Mouse (Mus musculus): ENCODE measurements around the gene Olfr1013. TPM values are rescaled to one million over a fixed set of nuclear protein-coding genes. Genes with fewer than 3 reads are reported as not detected.

Gene Olfr1013
- total and polyA plus RNA-seq, 3 experiments = not detected

GRCm38 (mm10) chr2:85781717-85782116 is 14.8 kb downstream of the Olfr1013 start, which contains the start of gene Olfr1015:
Gene Olfr1015 (plus strand): TSS chr2:85782017.
- dilution Hi-C loops (cut with MboI; ENCODE audit: extremely low pct_ligation_motif_present, extremely low pct_unique_long_range_greater_than_20kb, low sequenced_read_pairs) = no loop called here

GRCm38 (mm10) chr2:85792331-85792730 is 25.4 kb downstream of the Olfr1013 start:
- in situ Hi-C loops (cut with MboI; ENCODE audit: low pct_ligation_motif_present, low pct_unique_long_range_greater_than_20kb, low sequenced_read_pairs) (no loop called here), dilution Hi-C loops (cut with MboI; ENCODE audit: extremely low pct_ligation_motif_present, extremely low pct_unique_long_range_greater_than_20kb, low sequenced_read_pairs) (no loop called here)
- H3K27ac ChIP-seq (ENCODE audit: insufficient read depth, low read depth) = no peak overlapping the region
- no peaks in the 10 kb centered on the region for H3K4me1 ChIP-seq (ENCODE audit: control insufficient read depth in 1 of 2, insufficient read depth in 2 of 2)
- H3K4me2 ChIP-seq (ENCODE audit: insufficient read depth, low read depth, poor library complexity, severe bottlenecking) = no peak overlapping the region
- no peaks in the 10 kb centered on the region for H3K27me3 ChIP-seq (replicated peaks)
- H3K9me3 ChIP-seq (replicated peaks; ENCODE audit: low read length) = peaks cover 18% of the 10 kb centered on the region
- no peaks in the 10 kb centered on the region for H3K36me3 ChIP-seq (replicated peaks in 1 of 2; ENCODE audit: control insufficient read depth in 1 of 2, insufficient read depth in 1 of 2, low read length in 1 of 2)
- TF ChIP-seq MAZ (IDR thresholded peaks at IDR 0.05; ENCODE audit: low read depth, low read length) = no peak
- no peak for TF ChIP-seq MYC (IDR thresholded peaks at IDR 0.05; ENCODE audit: low read depth, low read length)
- TF ChIP-seq ZC3H11A (IDR thresholded peaks at IDR 0.05; ENCODE audit: low read depth, low read length) = no peak
- H3K9ac ChIP-seq (ENCODE audit: insufficient read depth, low read depth) = no peak overlapping the region
- no peaks in the 10 kb centered on the region for H3K79me2 ChIP-seq (replicated peaks; ENCODE audit: control insufficient read depth, extremely low read depth, insufficient read depth, poor library complexity, severe bottlenecking)
- DNase-seq (ENCODE audit: extremely low read depth) = no peak
- H3K4me3 ChIP-seq (replicated peaks in 1 of 3; ENCODE audit: low read depth in 2 of 3, low read length in 2 of 3, poor library complexity in 1 of 3) = no peak overlapping the region

More at GRCm38 (mm10) chr2:85781717-85782116, 14.8 kb downstream of the Olfr1013 start, which contains the start of gene Olfr1015:
- Histone ChIP-seq H3K27me3 (replicated peaks) (no peaks in the 10 kb centered on the region), H3K4me2 (ENCODE audit: insufficient read depth, low read depth, poor library complexity, severe bottlenecking) (no peak within 1 kb of the TSS), H3K4me1 (ENCODE audit: control insufficient read depth in 1 of 2, insufficient read depth in 2 of 2) (no peaks in the 10 kb centered on the region), H3K79me2 (replicated peaks; ENCODE audit: control insufficient read depth, extremely low read depth, insufficient read depth, poor library complexity, severe bottlenecking) (no peaks in the 10 kb centered on the region), H3K27ac (ENCODE audit: insufficient read depth, low read depth) (no peak within 1 kb of the TSS), H3K9ac (ENCODE audit: insufficient read depth, low read depth) (no peak within 1 kb of the TSS), H3K4me3 (replicated peaks in 1 of 3; ENCODE audit: low read depth in 2 of 3, low read length in 2 of 3, poor library complexity in 1 of 3) (no peak within 1 kb of the TSS), H3K9me3 (replicated peaks; ENCODE audit: low read length) (peaks cover 12% of the 10 kb centered on the region), H3K36me3 (replicated peaks in 1 of 2; ENCODE audit: control insufficient read depth in 1 of 2, insufficient read depth in 1 of 2, low read length in 1 of 2) (no peaks in the 10 kb centered on the region)
- no peak for DNase-seq (ENCODE audit: extremely low read depth)
- TF ChIP-seq TCF12 (IDR thresholded peaks at IDR 0.05; ENCODE audit: low read depth, low read length) (no peak), JUN (IDR thresholded peaks at IDR 0.05; ENCODE audit: insufficient read depth, low read depth, low read length) (no peak)
- in situ Hi-C loops (cut with MboI; ENCODE audit: low pct_ligation_motif_present, low pct_unique_long_range_greater_than_20kb, low sequenced_read_pairs) = no loop called here

GRCm38 (mm10) chr2:85802444-85802843 is 35.5 kb downstream of the Olfr1013 start, which contains the start of gene Olfr1016:
Gene Olfr1016 (minus strand): TSS chr2:85802544.
- Histone ChIP-seq H3K9ac (ENCODE audit: insufficient read depth, low read depth) (no peak within 1 kb of the TSS), H3K27me3 (replicated peaks) (no peaks in the 10 kb centered on the region), H3K4me2 (ENCODE audit: insufficient read depth, low read depth, poor library complexity, severe bottlenecking) (no peak within 1 kb of the TSS), H3K27ac (ENCODE audit: insufficient read depth, low read depth) (no peak within 1 kb of the TSS), H3K36me3 (replicated peaks in 1 of 2; ENCODE audit: control insufficient read depth in 1 of 2, insufficient read depth in 1 of 2, low read length in 1 of 2) (no peaks in the 10 kb centered on the region), H3K79me2 (replicated peaks; ENCODE audit: control insufficient read depth, extremely low read depth, insufficient read depth, poor library complexity, severe bottlenecking) (no peaks in the 10 kb centered on the region), H3K9me3 (replicated peaks; ENCODE audit: low read length) (peaks cover 15% of the 10 kb centered on the region), H3K4me3 (replicated peaks in 1 of 3; ENCODE audit: low read depth in 2 of 3, low read length in 2 of 3, poor library complexity in 1 of 3) (no peak within 1 kb of the TSS), H3K4me1 (ENCODE audit: control insufficient read depth in 1 of 2, insufficient read depth in 2 of 2) (no peaks in the 10 kb centered on the region)
- TF ChIP-seq SMC3 (IDR thresholded peaks at IDR 0.05; ENCODE audit: low read depth, low read length) = no peak
- dilution Hi-C loops (cut with MboI; ENCODE audit: extremely low pct_ligation_motif_present, extremely low pct_unique_long_range_greater_than_20kb, low sequenced_read_pairs) = no loop called here
- in situ Hi-C loops (cut with MboI; ENCODE audit: low pct_ligation_motif_present, low pct_unique_long_range_greater_than_20kb, low sequenced_read_pairs) = no loop called here
- no peak for DNase-seq (ENCODE audit: extremely low read depth)

- H3K4me3 ChIP-seq (replicated peaks in 1 of 3; ENCODE audit: low read depth in 2 of 3, low read length in 2 of 3, poor library complexity in 1 of 3) = no peak overlapping the region
- dilution Hi-C loops (cut with MboI; ENCODE audit: extremely low pct_ligation_motif_present, extremely low pct_unique_long_range_greater_than_20kb, low sequenced_read_pairs) (no loop called here), in situ Hi-C loops (cut with MboI; ENCODE audit: low pct_ligation_motif_present, low pct_unique_long_range_greater_than_20kb, low sequenced_read_pairs) (no loop called here)
- H3K9ac ChIP-seq (ENCODE audit: insufficient read depth, low read depth) = no peak overlapping the region
- no peak overlapping the region for H3K4me2 ChIP-seq (ENCODE audit: insufficient read depth, low read depth, poor library complexity, severe bottlenecking)
- no peaks in the 10 kb centered on the region for H3K36me3 ChIP-seq (replicated peaks in 1 of 2; ENCODE audit: control insufficient read depth in 1 of 2, insufficient read depth in 1 of 2, low read length in 1 of 2)
- H3K27ac ChIP-seq (ENCODE audit: insufficient read depth, low read depth) = no peak overlapping the region
- H3K9me3 ChIP-seq (replicated peaks; ENCODE audit: low read length) = peaks cover 18% of the 10 kb centered on the region
- H3K79me2 ChIP-seq (replicated peaks; ENCODE audit: control insufficient read depth, extremely low read depth, insufficient read depth, poor library complexity, severe bottlenecking) = no peaks in the 10 kb centered on the region
- DNase-seq (ENCODE audit: extremely low read depth) = no peak
- H3K27me3 ChIP-seq (replicated peaks) = no peaks in the 10 kb centered on the region
- no peak for TF ChIP-seq GABPA (IDR thresholded peaks at IDR 0.05; ENCODE audit: insufficient replicate concordance, low read depth, low read length)
- TF ChIP-seq CHD1 (IDR thresholded peaks at IDR 0.05; ENCODE audit: low read depth, low read length) = no peak
- TF ChIP-seq TBP (conservative IDR thresholded peaks at IDR 0.05; ENCODE audit: low read depth, low read length) = no peak
- TF ChIP-seq CHD2 (IDR thresholded peaks at IDR 0.05; ENCODE audit: low read length) = no peak
- TF ChIP-seq MYC (IDR thresholded peaks at IDR 0.05; ENCODE audit: low read depth, low read length) = no peak
- TF ChIP-seq E2F4 (IDR thresholded peaks at IDR 0.05; ENCODE audit: insufficient replicate concordance, low read depth, low read length) = no peak
- no peak for TF ChIP-seq EP300 (IDR thresholded peaks at IDR 0.05; ENCODE audit: low read length)
- no peak for TF ChIP-seq ZC3H11A (IDR thresholded peaks at IDR 0.05; ENCODE audit: low read depth, low read length)
- TF ChIP-seq MEF2A (IDR thresholded peaks at IDR 0.05; ENCODE audit: borderline replicate concordance, low read depth, low read length) = no peak
- TF ChIP-seq BHLHE40 (IDR thresholded peaks at IDR 0.05; ENCODE audit: low read depth, low read length) = no peak
- H3K4me1 ChIP-seq (ENCODE audit: control insufficient read depth in 1 of 2, insufficient read depth in 2 of 2) = no peaks in the 10 kb centered on the region
Measured at GRCm38 (mm10) chr2:85804501-85804900, 37.6 kb downstream of the Olfr1013 start.
